Mouse (Mus musculus): ENCODE results near the gene Col7a1.

DNA sequence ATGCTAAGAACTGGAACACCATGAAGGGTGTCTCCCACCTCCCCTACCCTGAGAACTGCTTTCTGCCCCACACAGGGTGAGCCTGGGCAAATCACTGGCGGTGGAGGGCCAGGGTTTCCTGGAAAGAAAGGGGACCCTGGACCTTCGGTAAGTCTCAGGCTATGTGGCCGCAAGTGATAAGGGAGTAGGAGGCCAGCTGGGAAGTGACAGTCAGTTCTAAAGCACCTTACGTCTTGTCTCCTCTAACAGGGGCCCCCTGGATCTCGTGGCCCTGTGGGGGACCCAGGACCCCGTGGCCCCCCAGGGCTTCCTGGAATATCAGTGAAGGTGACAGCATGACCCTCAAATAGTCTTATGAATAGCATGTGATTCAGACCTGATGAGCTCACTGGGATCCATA lies 11.0 kb downstream of the Col7a1 start:
- TF ChIP-seq CTCF (IDR thresholded peaks at IDR 0.05; ENCODE audit: borderline replicate concordance, insufficient read depth, low read length) (no peak), POLR2A (IDR thresholded peaks at IDR 0.05; ENCODE audit: low read depth, low read length) (no peak)
